Mouse (Mus musculus) intestine, embryonic 16.5 days (tissue): ENCODE results near the gene Dync1li2. TPM values are rescaled to one million over a fixed set of nuclear protein-coding genes. Genes with fewer than 3 reads are reported as not detected.

Source experiments
- ATAC-seq: fragments of 200-750 bp; cut with Nextera tagmentation; 2 replicates; pipeline ENCODE4 v1.8.0; 2017; ENCODE audit warnings: moderate TSS enrichment, moderate library complexity
- H3K27ac ChIP-seq: fragments of 300-500 bp; sonication (generic); 2 replicates; pipeline ENCODE4 v1.5.1; 2014; ENCODE audit warnings: mild to moderate bottlenecking, low read length
- H3K27me3 ChIP-seq: fragments of 300-500 bp; sonication (generic); replicated peaks from 2 replicates; pipeline ENCODE4 v1.6.1; 2014; ENCODE audit warnings: low read length, control low read depth, mixed read lengths; ENCODE audit not compliant: control insufficient read depth, insufficient read depth
- H3K36me3 ChIP-seq: fragments of 300-500 bp; sonication (generic); 2 replicates; pipeline ENCODE4 v1.6.1; 2014; ENCODE audit warnings: low read length, control low read depth; ENCODE audit not compliant: control insufficient read depth, insufficient read depth
- H3K4me1 ChIP-seq: fragments of 300-500 bp; sonication (generic); 2 replicates; pipeline ENCODE4 v1.6.1; 2014; ENCODE audit warnings: low read length, control low read depth, mixed read lengths; ENCODE audit not compliant: control insufficient read depth, insufficient read depth
- H3K4me2 ChIP-seq: fragments of 300-500 bp; sonication (generic); 2 replicates; pipeline ENCODE4 v1.6.1; 2014; ENCODE audit warnings: low read depth, low read length, control low read depth
- H3K4me3 ChIP-seq: fragments of 300-500 bp; sonication (generic); 2 replicates; pipeline ENCODE4 v1.5.1; 2014; ENCODE audit warnings: mild to moderate bottlenecking, low read length
- H3K9ac ChIP-seq: fragments of 300-500 bp; sonication (generic); 2 replicates; pipeline ENCODE4 v1.6.1; 2014; ENCODE audit warnings: low read depth, low read length
- H3K9me3 ChIP-seq: fragments of 300-500 bp; sonication (generic); 2 replicates; pipeline ENCODE4 v1.6.1; 2016; ENCODE audit warnings: low read length, control low read depth; ENCODE audit not compliant: control insufficient read depth
- WGBS: fragments of 180-500 bp; shearing (Covaris S2); extraction: QIAGEN DNeasy Blood & Tissue Kit; methylation state at CpG from one replicate; pipeline ENCODE4 v1.1.7; 2014; 5-methylcytosine and 5-hydroxymethylcytosine counted together
- polyA plus RNA-seq: library from polyadenylated mRNA; unstranded; fragments of >200 nt; fragmentation: Nextera tagmentation; extraction: Ambion mirVana; gene quantifications from 2 replicates; pipeline ENCODE4 v1.2.1, GENCODE M21; 2015

Gene Dync1li2
- polyA plus RNA-seq, 1 experiment from 2014 or later = 38.7 TPM

DNA sequence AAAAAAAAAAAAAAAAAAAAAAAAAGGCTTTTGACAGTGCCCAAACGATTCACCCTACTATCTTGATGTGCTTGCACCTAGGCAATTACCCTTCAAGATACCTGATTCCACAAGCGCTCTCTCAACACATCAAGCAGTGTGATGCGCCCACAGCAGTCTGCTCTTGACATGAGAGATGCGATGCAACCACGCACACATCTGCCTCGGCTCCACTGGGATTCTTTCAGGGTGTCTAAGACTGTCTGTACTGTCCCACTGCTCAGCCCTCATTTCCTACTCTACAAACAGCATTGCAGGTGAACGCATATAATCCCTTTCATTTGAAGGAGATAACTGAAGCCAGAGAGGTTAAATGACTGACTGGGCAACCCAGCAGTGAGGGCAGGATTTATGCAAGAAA lies 1.2 kb downstream of the Dync1li2 start:
- Histone ChIP-seq H3K4me3 (peak overlapping the region; percentile 92), H3K27ac (no peak overlapping the region)

DNA sequence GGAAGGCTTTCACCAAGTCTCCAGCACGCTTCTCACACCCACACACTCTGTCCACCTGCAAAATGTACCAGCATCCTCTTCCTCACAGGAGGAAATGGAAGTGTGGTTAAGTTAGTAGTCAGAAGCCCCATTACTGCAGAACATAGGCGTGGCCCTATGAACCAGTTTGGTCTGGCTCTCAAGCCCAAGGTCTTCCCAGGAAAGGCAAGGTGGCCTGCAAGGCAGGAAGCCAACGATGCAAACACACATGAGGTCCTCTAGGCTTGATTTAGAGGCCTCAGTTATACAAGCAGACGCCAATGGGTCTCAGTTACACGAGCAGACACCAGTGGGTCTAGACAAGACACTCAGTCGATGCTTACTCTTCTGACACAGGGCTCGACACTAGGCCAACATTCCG lies 3.4 kb downstream of the Dync1li2 start:
- Histone ChIP-seq H3K27ac (no peak overlapping the region), H3K9ac (no peak overlapping the region), H3K4me2 (no peak overlapping the region), H3K4me3 (no peak overlapping the region), H3K36me3 (peaks cover 22% of the 10 kb centered on the region), H3K27me3 (no peaks in the 10 kb centered on the region), H3K9me3 (no peaks in the 10 kb centered on the region), H3K4me1 (peaks cover 21% of the 10 kb centered on the region)
- WGBS = 96% methylated on average over 8 of the region's 8 CpGs
- no peak for ATAC-seq

More for the DNA sequence above, 1.2 kb downstream of the Dync1li2 start:
- Histone ChIP-seq H3K9me3 (no peaks in the 10 kb centered on the region), H3K4me1 (peaks cover 18% of the 10 kb centered on the region), H3K36me3 (peaks cover 19% of the 10 kb centered on the region), H3K27me3 (no peaks in the 10 kb centered on the region), H3K4me2 (peak overlapping the region; percentile 54), H3K9ac (peak overlapping the region; percentile 95)
- no peak for ATAC-seq
- 48% methylated on average over 7 of the region's 7 CpGs for WGBS

DNA sequence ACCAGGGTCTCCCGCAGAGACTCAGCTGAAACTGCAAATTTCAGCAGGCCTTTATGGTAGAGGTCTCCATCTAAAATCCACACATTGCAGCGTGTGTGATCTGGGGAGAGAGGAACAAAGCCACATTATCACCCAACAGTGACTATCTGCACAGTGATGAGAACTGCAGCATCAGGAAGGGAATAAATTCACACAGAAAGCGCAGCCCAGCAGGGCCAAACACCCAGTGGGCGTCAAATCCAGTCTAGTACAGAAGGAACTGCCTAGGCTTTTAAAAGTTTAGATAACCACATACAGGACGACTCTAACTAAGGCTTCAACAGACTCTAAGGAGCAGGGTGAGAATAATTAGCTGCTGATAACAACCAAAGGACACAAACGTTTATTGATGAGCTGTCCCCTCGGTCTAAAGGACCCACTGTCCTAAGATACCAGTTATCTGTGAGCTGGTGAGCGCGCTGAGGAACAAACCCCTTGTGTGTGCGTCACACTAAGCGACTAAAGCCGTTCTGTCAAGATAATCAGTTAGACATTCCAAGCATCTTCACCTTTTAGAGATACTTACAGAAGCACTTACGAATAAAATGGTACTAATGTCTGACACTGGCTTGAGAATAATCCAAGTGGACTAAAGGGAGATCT lies 5.2 kb downstream of the Dync1li2 start:
- H3K36me3 ChIP-seq = peaks cover 22% of the 10 kb centered on the region
- no peak overlapping the region for H3K9ac ChIP-seq
- H3K27me3 ChIP-seq = no peaks in the 10 kb centered on the region
- no peak overlapping the region for H3K4me3 ChIP-seq
- no peak for ATAC-seq
- 89% methylated on average over 13 of the region's 13 CpGs for WGBS
- no peak overlapping the region for H3K4me2 ChIP-seq
- no peak overlapping the region for H3K27ac ChIP-seq
- no peaks in the 10 kb centered on the region for H3K9me3 ChIP-seq
- H3K4me1 ChIP-seq = peaks cover 21% of the 10 kb centered on the region

DNA sequence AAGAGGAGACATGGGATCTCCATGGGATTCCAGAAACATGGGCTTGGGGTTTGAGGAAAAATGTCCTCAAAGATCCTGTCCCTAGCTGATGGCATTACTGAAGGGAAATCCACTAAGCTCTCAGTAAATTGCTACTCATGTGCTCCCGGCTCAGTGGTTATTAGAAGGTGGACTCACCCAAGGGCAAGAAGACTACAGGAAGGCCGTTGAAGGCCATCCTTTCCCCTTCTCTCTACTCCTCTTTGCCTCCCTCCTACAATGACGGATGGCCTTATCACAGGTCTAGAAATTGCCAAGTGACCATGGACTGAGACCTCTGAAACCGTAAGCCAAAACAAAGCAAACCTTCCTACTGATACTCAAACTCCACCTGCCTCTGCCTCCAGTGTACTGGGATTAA lies 6.3 kb downstream of the Dync1li2 start:
- Histone ChIP-seq H3K4me1 (peaks cover 18% of the 10 kb centered on the region), H3K27me3 (no peaks in the 10 kb centered on the region), H3K27ac (peak overlapping the region; percentile 65; the same call in 1 of the 2 replicates), H3K4me3 (no peak overlapping the region), H3K9me3 (no peaks in the 10 kb centered on the region), H3K36me3 (peaks cover 29% of the 10 kb centered on the region), H3K4me2 (no peak overlapping the region), H3K9ac (no peak overlapping the region)
- no peak for ATAC-seq
- 88% methylated on average over 4 of the region's 4 CpGs for WGBS

DNA sequence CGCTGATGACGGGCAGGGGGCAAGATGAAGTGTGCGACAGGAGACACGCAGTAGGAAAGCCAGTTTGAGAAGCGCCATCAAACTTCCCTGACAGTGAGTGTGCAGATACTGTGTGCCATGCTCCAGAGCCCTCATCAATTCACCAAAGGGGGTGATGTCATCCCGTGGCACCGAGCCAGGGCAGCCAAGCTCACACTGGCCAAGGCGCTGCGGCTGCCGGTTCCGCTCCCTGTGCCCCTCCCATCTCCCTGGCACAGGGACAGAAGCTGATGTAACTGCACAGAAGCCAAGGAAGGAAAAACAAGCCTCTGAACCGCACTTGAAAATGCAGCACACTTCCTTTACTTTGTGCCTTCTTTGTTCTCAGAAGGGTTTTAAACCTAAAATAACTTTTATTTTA lies 6.8 kb downstream of the Dync1li2 start:
- peak; percentile 88 for ATAC-seq
- Histone ChIP-seq H3K9me3 (no peaks in the 10 kb centered on the region), H3K4me2 (no peak overlapping the region), H3K4me3 (no peak overlapping the region), H3K27ac (peak overlapping the region; percentile 20; the same call in 1 of the 2 replicates), H3K36me3 (peaks cover 30% of the 10 kb centered on the region), H3K27me3 (no peaks in the 10 kb centered on the region), H3K9ac (no peak overlapping the region), H3K4me1 (peaks cover 13% of the 10 kb centered on the region)
- WGBS = 47% methylated on average over 12 of the region's 12 CpGs

DNA sequence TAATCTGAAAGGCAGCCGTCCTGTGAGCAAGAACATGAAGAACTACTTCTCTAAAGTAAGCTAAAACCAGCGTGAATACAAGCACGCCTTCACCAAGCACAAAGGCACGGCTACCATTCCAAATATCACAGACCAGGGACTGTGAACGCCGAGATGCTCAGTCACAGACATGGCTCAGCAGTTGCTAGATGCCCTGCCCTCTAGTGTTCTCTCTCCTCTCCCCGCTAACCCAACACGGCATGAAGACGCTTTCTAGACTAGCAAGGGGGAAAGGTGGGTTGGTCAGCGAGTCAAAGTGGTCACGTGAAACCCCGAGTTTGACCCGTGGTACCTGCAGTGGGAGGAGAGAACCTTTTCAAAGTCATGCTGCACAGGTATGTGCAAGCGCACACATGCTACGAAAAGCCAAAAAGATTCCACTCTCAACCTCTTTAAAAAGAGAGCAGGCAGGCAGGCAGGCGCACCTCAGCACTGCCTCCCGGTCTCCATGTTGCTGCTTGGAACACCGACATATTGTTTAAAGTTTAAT lies 8.0 kb downstream of the Dync1li2 start:
- H3K9ac ChIP-seq = no peak overlapping the region
- no peaks in the 10 kb centered on the region for H3K9me3 ChIP-seq
- H3K27ac ChIP-seq = no peak overlapping the region
- peaks cover 30% of the 10 kb centered on the region for H3K36me3 ChIP-seq
- H3K4me1 ChIP-seq = peaks cover 6% of the 10 kb centered on the region; the same call in 1 of the 2 replicates
- 0 out of 2 replicates have a peak, but pooled peaks have one; percentile 16 for ATAC-seq
- no peak overlapping the region for H3K4me3 ChIP-seq
- H3K4me2 ChIP-seq = no peak overlapping the region
- no peaks in the 10 kb centered on the region for H3K27me3 ChIP-seq
- 86% methylated on average over 18 of the region's 18 CpGs for WGBS

DNA sequence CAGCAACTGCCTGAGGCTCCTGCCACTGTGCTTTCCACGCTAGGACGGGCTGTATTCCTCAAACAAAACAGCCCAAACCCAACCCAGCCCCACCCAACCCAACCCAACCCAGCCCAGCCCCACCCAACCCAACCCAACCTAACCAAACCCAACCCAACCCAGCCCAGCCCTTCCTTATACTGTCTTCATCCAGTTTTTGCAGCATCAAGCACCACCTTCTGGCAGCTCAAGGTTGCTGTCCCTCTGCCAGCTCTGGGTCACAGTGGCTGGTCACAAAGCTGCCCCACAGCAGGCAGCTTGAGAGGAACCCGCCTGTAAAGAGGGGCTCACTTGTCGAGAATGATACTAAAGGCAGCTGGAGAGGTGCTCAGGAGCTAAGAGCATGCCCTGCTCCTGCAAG lies 8.6 kb downstream of the Dync1li2 start:
- H3K4me1 ChIP-seq = peaks cover 4% of the 10 kb centered on the region; the same call in 1 of the 2 replicates
- no peaks in the 10 kb centered on the region for H3K9me3 ChIP-seq
- no peak overlapping the region for H3K27ac ChIP-seq
- no peak overlapping the region for H3K4me2 ChIP-seq
- H3K9ac ChIP-seq = no peak overlapping the region
- 73% methylated on average over 4 of the region's 4 CpGs for WGBS
- H3K4me3 ChIP-seq = no peak overlapping the region
- peak; percentile 53 for ATAC-seq
- peaks cover 31% of the 10 kb centered on the region for H3K36me3 ChIP-seq
- H3K27me3 ChIP-seq = no peaks in the 10 kb centered on the region

DNA sequence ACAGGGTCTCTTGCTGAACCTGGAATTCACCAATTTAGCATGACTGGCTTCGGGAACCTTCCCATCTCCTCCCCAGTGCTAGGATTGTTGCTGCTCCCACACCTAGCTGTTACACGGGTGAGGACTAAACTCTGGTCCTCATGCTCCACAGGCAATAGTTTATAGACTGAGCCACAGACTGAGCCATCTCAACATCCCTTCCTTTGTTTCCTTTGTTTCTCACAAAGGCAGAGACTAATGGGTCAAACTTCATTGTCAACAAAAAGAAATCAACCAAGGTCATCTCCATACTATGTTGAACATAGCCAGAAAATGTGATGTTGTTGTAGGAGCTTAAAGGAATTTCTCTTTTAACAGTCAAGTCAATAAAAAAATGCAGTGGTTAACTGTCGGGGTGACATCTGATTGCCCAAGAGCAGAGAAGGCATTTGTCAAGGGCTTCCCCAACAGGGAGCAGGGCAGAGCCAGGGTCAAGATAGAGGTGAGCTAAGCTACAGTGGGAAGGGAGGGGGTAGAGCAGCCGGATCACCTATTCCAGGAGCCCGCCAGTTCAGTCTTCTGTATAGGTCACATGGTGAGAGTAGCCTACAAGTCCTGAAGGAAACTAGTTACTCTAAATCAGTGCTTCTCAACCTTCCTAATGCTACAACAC lies 9.5 kb downstream of the Dync1li2 start:
- no peak for ATAC-seq
- Histone ChIP-seq H3K4me1 (peaks cover 4% of the 10 kb centered on the region; the same call in 1 of the 2 replicates), H3K4me2 (no peak overlapping the region), H3K9me3 (no peaks in the 10 kb centered on the region), H3K36me3 (peaks cover 28% of the 10 kb centered on the region), H3K27ac (no peak overlapping the region), H3K4me3 (no peak overlapping the region), H3K27me3 (no peaks in the 10 kb centered on the region), H3K9ac (no peak overlapping the region)
- WGBS = 89% methylated on average over 5 of the region's 5 CpGs

DNA sequence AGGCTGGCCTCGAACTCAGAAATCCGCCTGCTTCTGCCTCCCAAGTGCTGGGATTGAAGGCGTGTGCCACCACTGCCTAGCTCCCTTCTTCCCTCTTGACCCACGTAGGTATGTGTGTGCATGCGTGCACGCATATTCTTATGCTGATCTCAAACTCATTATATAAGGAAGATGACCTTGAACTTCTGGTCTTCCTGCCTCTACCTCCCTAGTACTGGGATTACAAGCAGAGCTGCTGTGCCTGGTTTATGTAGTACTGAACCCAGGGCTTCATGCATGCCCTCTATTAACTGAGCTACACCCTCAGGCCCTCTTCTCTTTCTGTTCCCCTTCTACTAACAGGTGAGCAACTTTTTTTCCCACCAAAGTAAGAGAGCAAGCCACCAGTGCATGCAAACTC lies 10.2 kb downstream of the Dync1li2 start:
- H3K27me3 ChIP-seq = no peaks in the 10 kb centered on the region
- no peak for ATAC-seq
- 98% methylated on average over 6 of the region's 6 CpGs for WGBS
- H3K4me3 ChIP-seq = no peak overlapping the region
- peaks cover 4% of the 10 kb centered on the region; the same call in 1 of the 2 replicates for H3K4me1 ChIP-seq
- H3K9ac ChIP-seq = no peak overlapping the region
- H3K9me3 ChIP-seq = no peaks in the 10 kb centered on the region
- H3K4me2 ChIP-seq = no peak overlapping the region
- no peak overlapping the region for H3K27ac ChIP-seq
- peaks cover 29% of the 10 kb centered on the region for H3K36me3 ChIP-seq
